Mouse (Mus musculus) intestine, embryonic 14.5 days (tissue): ENCODE measurements around the gene Plpp6. TPM values are rescaled to one million over a fixed set of nuclear protein-coding genes. Genes with fewer than 3 reads are reported as not detected.

Experiments used
- ATAC-seq: fragments of 200-750 bp; cut with Nextera tagmentation; replicated peaks from 2 replicates; pipeline ENCODE4 v1.8.0; 2017; ENCODE audit warnings: low read depth, moderate number of reproducible peaks, moderate TSS enrichment, moderate library complexity; ENCODE audit not compliant: low FRiP score, low TSS enrichment
- DNase-seq: peaks from one replicate; pipeline ENCODE4 v3.0.0-alpha.2; 2018; ENCODE audit warnings: low spot score
- H3K27ac ChIP-seq: fragments of 300-500 bp; sonication (generic); 2 replicates; pipeline ENCODE4 v1.5.1; 2014; ENCODE audit warnings: low read depth, mild to moderate bottlenecking, control low read depth
- H3K27me3 ChIP-seq: fragments of 300-500 bp; sonication (generic); replicated peaks from 2 replicates; pipeline ENCODE4 v1.6.1; 2014; ENCODE audit warnings: low read length, control low read depth; ENCODE audit not compliant: control insufficient read depth, insufficient read depth
- H3K36me3 ChIP-seq: fragments of 300-500 bp; sonication (generic); 2 replicates; pipeline ENCODE4 v1.6.1; 2014; ENCODE audit warnings: low read length, control low read depth; ENCODE audit not compliant: control insufficient read depth, insufficient read depth
- H3K4me1 ChIP-seq: fragments of 300-500 bp; sonication (generic); replicated peaks from 2 replicates; pipeline ENCODE4 v1.6.1; 2014; ENCODE audit warnings: low read length, control low read depth, mixed read lengths; ENCODE audit not compliant: control insufficient read depth, insufficient read depth
- H3K4me2 ChIP-seq: fragments of 300-500 bp; sonication (generic); 2 replicates; pipeline ENCODE4 v1.6.1; 2014; ENCODE audit warnings: low read length
- H3K4me3 ChIP-seq: fragments of 300-500 bp; sonication (generic); 2 replicates; pipeline ENCODE4 v1.5.1; 2014; ENCODE audit warnings: low read depth, low read length, control low read depth, mixed read lengths
- H3K9ac ChIP-seq: fragments of 300-500 bp; sonication (generic); 2 replicates; pipeline ENCODE4 v1.6.1; 2014; ENCODE audit warnings: mild to moderate bottlenecking, low read length
- H3K9me3 ChIP-seq: fragments of 300-500 bp; sonication (generic); 2 replicates; pipeline ENCODE4 v1.6.1; 2016; ENCODE audit warnings: low read length, control low read depth; ENCODE audit not compliant: control insufficient read depth
- WGBS: fragments of 180-500 bp; shearing (Covaris S2); extraction: QIAGEN DNeasy Blood & Tissue Kit; methylation state at CpG from one replicate; pipeline ENCODE4 v1.1.7; 2014; 5-methylcytosine and 5-hydroxymethylcytosine counted together
- polyA plus RNA-seq: library from polyadenylated mRNA; unstranded; fragments of >200 nt; fragmentation: Nextera tagmentation; extraction: Ambion mirVana; gene quantifications from 2 replicates; pipeline ENCODE4 v1.2.1, GENCODE M21; 2014

Plpp6 gene
- polyA plus RNA-seq, 1 experiment from 2014 or later: 13.5 TPM

DNA sequence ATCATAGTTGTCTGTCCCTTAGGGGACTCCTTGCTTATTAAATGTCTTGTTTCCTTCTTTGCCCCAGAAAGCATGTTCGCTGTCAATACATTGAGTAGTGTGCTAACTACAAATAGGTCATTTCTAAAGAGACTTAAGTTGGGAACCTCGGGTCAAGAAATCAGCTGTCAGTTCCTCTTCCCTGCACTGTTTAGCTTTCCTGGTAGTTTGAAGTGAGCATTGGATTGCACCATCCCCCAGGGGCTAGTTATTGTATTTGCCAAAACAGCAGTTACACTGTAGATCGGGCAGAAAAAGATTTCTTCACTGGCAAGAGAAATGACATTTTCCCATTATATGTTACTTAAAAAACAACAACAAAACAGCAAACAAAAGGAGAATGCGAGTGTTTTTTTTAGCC, 4.4 kb downstream of the Plpp6 start:
- H3K4me3 ChIP-seq: no peak overlapping the region
- H3K9me3 ChIP-seq: no peaks in the 10 kb centered on the region
- no peaks in the 10 kb centered on the region for H3K27me3 ChIP-seq
- no peak for DNase-seq
- H3K27ac ChIP-seq: no peak overlapping the region
- 77% methylated on average over 4 of the region's 4 CpGs for WGBS
- H3K4me1 ChIP-seq: peaks cover 6% of the 10 kb centered on the region; the same call in 1 of the 2 replicates
- H3K36me3 ChIP-seq: no peaks in the 10 kb centered on the region
- no peak overlapping the region for H3K4me2 ChIP-seq
- ATAC-seq: no peak
- H3K9ac ChIP-seq: no peak overlapping the region

DNA sequence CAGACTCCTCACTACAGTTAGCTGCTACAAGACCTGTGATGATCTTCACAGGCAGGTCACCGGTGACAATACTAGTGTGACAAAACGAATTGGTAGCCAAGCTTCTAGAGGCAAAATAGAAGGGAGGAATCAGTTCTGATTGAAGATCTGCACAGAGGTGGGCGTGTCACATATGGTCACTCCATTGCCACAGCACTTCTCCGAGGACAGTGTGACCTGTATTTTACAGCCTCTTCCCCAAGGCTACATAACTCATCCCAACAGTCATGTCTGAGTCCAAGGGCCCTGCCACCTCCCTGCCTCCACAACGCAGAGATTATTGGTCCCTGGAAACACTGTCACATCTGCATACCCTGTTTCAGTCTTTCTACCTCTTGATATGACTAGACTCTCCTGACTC, 5.5 kb downstream of the Plpp6 start:
- no peaks in the 10 kb centered on the region; the same call in 1 of the 2 replicates for H3K27me3 ChIP-seq
- DNase-seq: no peak
- H3K9ac ChIP-seq: no peak overlapping the region
- no peaks in the 10 kb centered on the region for H3K9me3 ChIP-seq
- ATAC-seq: no peak
- no peak overlapping the region for H3K4me3 ChIP-seq
- no peak overlapping the region for H3K27ac ChIP-seq
- WGBS: 81% methylated on average over 5 of the region's 5 CpGs
- H3K36me3 ChIP-seq: no peaks in the 10 kb centered on the region
- no peak overlapping the region for H3K4me2 ChIP-seq
- H3K4me1 ChIP-seq: peaks cover 6% of the 10 kb centered on the region; the same call in 1 of the 2 replicates

DNA sequence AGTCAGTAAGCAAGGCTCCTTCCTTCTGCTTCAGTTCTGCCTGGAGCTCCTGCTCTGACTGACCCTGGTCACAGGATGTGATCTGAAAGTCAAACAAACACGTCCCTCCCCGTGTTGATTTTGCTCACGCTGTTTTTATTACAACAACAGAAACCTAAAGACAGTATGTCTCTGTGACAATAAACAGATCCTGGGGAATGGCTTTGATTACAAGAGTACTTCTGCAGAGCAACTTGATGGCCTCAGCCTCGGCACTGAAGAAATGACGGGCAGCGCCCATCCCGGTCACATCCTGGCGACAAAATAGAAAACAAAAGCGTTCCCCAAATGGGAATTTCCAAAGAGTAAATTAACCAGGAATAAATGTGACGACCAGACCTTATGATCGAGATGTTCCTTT, 6.5 kb downstream of the Plpp6 start:
- no peak for DNase-seq
- no peaks in the 10 kb centered on the region for H3K9me3 ChIP-seq
- no peak overlapping the region for H3K4me2 ChIP-seq
- H3K9ac ChIP-seq: no peak overlapping the region
- no peak overlapping the region for H3K27ac ChIP-seq
- no peaks in the 10 kb centered on the region for H3K36me3 ChIP-seq
- WGBS: 32% methylated on average over 11 of the region's 11 CpGs
- H3K27me3 ChIP-seq: peaks cover 7% of the 10 kb centered on the region; the same call in 1 of the 2 replicates
- H3K4me1 ChIP-seq: no peaks in the 10 kb centered on the region
- no peak for ATAC-seq
- no peak overlapping the region for H3K4me3 ChIP-seq

DNA sequence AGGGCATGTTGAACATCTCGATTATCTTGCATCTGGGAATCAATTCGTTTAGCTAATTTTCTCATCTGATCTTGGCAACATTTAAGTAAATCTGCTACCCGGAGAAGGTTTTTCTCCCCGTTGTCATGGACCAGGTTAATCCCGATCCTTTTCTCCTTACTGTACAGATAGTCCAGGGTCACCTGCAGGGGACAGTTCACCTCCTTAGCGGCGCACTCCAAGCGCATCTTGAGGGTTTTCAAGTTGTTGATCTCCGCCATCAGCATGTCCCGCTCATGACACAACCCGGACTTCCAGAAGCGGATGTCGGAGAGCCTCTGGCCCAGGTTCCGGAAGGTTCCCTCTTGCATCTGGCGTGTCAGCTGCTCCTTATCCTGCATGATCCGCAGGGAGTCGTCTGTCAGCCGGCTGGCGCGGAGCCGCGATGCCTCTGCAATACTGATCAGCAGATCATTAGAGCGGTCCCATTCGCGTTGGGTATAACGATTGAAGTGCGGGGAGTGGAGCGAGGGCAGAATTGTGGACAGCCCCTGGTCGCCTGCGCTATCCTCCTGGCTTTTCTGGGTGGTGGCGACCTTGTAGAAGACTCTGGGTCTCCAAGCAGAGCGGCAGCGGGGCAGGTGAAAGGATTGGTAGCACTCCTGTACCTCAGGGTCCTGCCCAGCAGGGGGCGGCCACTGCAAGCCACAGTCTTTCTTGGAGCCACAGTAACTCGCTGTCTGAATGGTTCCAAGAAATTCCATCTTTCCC, 11.3 kb downstream of the Plpp6 start:
- Histone ChIP-seq H3K4me1 (no peaks in the 10 kb centered on the region), H3K9ac (no peak overlapping the region), H3K4me3 (peak overlapping the region; percentile 26), H3K27me3 (peaks cover 7% of the 10 kb centered on the region; the same call in 1 of the 2 replicates), H3K4me2 (peak overlapping the region; percentile 57), H3K27ac (no peak overlapping the region), H3K9me3 (no peaks in the 10 kb centered on the region), H3K36me3 (no peaks in the 10 kb centered on the region)
- DNase-seq: peak; percentile 90
- 18% methylated on average over 35 of the region's 35 CpGs for WGBS
- ATAC-seq: peak; percentile 76

DNA sequence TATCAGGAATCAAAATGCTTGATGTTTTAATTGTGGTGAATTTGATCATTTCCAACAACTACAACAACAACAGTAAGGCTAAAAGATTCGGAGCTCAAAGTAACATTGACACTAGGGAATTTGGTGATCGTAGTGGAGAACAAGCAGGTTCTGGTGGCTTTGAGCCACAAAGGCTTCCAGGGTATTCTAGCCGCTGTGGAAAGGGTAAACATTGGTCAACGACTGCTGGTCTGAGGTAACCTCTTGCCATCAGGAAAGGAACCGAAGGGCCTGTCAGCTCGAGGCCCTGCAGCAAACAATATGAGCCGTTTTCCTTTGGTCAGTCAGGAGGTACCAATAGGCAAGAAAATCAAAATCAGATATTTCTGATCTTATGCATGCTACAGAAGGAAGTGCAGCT, 18.9 kb downstream of the Plpp6 start:
- H3K27ac ChIP-seq: no peak overlapping the region
- H3K27me3 ChIP-seq: no peaks in the 10 kb centered on the region
- WGBS: 62% methylated on average over 7 of the region's 7 CpGs
- no peaks in the 10 kb centered on the region for H3K4me1 ChIP-seq
- no peaks in the 10 kb centered on the region for H3K9me3 ChIP-seq
- no peak overlapping the region for H3K4me3 ChIP-seq
- ATAC-seq (no peak), DNase-seq (no peak)
- no peak overlapping the region for H3K9ac ChIP-seq
- no peaks in the 10 kb centered on the region for H3K36me3 ChIP-seq
- H3K4me2 ChIP-seq: no peak overlapping the region

DNA sequence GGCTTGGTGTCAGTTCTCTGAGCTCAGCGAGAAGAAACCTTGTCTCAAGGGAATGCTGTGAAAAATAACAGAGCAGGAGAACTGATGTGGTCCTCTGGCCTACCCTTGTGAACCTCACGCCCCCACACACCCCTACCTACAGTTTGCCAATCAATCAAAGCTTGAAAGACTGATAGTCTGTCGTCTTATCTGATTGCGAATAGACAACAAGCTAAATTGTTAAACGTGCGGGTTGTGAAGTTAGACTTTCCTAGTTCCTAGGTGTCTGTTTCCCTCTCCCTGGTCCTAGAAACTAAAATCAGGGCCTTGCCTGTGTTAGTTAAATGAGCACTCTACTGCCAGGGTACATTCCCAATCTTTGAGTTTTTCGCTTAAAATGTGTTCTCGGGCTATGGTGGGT, 25.8 kb downstream of the Plpp6 start:
- WGBS: 51% methylated on average over 8 of the region's 8 CpGs
- DNase-seq (no peak), ATAC-seq (no peak)
- H3K36me3 ChIP-seq: peaks cover 8% of the 10 kb centered on the region; the same call in 1 of the 2 replicates
- peak overlapping the region; percentile 88 for H3K4me3 ChIP-seq
- H3K27ac ChIP-seq: peak overlapping the region; percentile 76; the same call in 1 of the 2 replicates
- H3K27me3 ChIP-seq: no peaks in the 10 kb centered on the region
- H3K4me2 ChIP-seq: peak overlapping the region; percentile 74
- peaks cover 5% of the 10 kb centered on the region; the same call in 1 of the 2 replicates for H3K4me1 ChIP-seq
- H3K9ac ChIP-seq: peak overlapping the region; percentile 84
- H3K9me3 ChIP-seq: no peaks in the 10 kb centered on the region

DNA sequence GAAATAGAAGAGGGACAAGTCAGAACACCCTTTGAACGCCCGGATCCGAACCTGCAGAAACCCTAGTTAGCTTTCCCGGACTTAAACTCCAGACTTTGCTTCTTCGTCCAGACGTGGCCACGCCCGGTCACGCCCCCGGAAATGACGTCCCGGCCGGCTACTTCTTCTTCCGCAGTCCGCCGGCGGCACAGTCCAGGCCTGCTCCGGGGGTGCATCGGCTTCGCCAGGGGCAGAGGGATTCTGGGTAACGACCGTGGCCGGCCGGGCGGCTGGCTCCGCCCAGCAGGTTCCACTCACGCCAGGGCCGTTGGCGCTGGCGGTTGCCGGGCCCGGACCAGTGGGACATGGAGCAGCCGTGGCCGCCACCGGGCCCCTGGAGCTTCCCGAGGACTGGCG, 26.4 kb downstream of the Plpp6 start, which contains the start of gene Cdc37l1:
Gene Cdc37l1, plus strand, starts transcription at position 159 of the 396 bp plus-strand sequence.
- Histone ChIP-seq H3K4me3 (peak within 1 kb of the TSS; percentile 88), H3K27me3 (no peaks in the 10 kb centered on the region), H3K27ac (peak within 1 kb of the TSS; percentile 76), H3K9me3 (no peaks in the 10 kb centered on the region), H3K4me1 (peaks cover 5% of the 10 kb centered on the region; the same call in 1 of the 2 replicates), H3K9ac (peak within 1 kb of the TSS; percentile 84), H3K4me2 (peak within 1 kb of the TSS; percentile 74), H3K36me3 (peaks cover 14% of the 10 kb centered on the region)
- peak; percentile 100 for DNase-seq
- ATAC-seq: peak; percentile 98
- WGBS: under 1% methylated on average over 33 of the region's 37 CpGs

DNA sequence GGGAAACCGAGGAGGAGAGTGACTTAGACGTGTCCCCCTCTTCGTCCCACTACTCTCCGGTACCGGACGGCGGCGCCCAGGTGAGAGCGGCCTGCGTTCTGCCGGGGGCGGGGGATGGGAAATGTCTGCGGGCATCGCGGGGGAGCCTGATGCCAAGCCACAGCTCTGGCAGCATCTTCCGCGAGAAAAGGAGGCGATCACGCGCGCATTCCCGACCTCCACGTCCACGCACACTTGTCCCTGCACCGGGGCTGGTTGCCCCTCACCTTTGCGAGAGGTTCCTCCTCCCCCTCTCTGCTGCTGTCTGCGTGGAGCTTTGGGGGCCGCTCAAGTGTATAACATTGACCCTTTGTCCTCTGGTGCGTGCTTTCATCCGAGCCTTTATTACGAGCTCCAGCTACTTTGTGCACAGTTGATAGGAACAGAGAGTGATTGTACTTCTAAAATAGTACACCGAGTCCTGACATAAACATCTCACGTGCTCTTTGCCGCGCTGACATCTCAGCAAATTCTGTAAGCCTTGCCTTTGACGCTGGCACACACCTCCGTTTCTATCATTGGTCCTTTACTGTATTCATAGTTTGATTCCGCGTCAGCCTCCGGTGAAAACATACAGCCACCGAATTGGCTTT, 27.0 kb downstream of the Plpp6 start:
- DNase-seq (peak; percentile 65), ATAC-seq (peak; percentile 70)
- H3K27me3 ChIP-seq: no peaks in the 10 kb centered on the region
- peak overlapping the region; percentile 76 for H3K27ac ChIP-seq
- H3K9me3 ChIP-seq: no peaks in the 10 kb centered on the region
- WGBS: 3% methylated on average over 41 of the region's 41 CpGs
- peak overlapping the region; percentile 74 for H3K4me2 ChIP-seq
- H3K9ac ChIP-seq: peak overlapping the region; percentile 84
- H3K4me1 ChIP-seq: peaks cover 5% of the 10 kb centered on the region; the same call in 1 of the 2 replicates
- H3K4me3 ChIP-seq: peak overlapping the region; percentile 88
- peaks cover 20% of the 10 kb centered on the region for H3K36me3 ChIP-seq
